Mouse (Mus musculus): Measurements from ENCODE around the gene Myh3.

Gene Myh3

GRCm38 (mm10) chr11:67078000-67078399 is at the start of gene Myh3:
TSS of gene Myh3 (plus strand) at chr11:67078300.
- DNase-seq (ENCODE audit: low spot score): no peak

- DNase-seq (ENCODE audit: low spot score): no peak
Observed at GRCm38 (mm10) chr11:67030904-67031602, 47.0 kb upstream of the Myh3 start.

- no peak for DNase-seq (ENCODE audit: low spot score)
Observed at GRCm38 (mm10) chr11:67031603-67031915, 46.5 kb upstream of the Myh3 start.

- DNase-seq (ENCODE audit: low spot score): no peak
Observed at GRCm38 (mm10) chr11:67034775-67035485, 43.2 kb upstream of the Myh3 start.

- DNase-seq (ENCODE audit: low spot score): no peak
Observed at GRCm38 (mm10) chr11:67036229-67036628, 41.9 kb upstream of the Myh3 start.

GRCm38 (mm10) chr11:67036892-67037291 is 41.2 kb upstream of the Myh3 start:
- DNase-seq (ENCODE audit: low spot score): no peak

GRCm38 (mm10) chr11:67039799-67040198 is 38.3 kb upstream of the Myh3 start:
- no peak for DNase-seq (ENCODE audit: low spot score)

GRCm38 (mm10) chr11:67040483-67040882 is 37.6 kb upstream of the Myh3 start:
- DNase-seq (ENCODE audit: low spot score): no peak

GRCm38 (mm10) chr11:67043007-67043406 is 35.1 kb upstream of the Myh3 start:
- DNase-seq (ENCODE audit: low spot score): no peak

GRCm38 (mm10) chr11:67044959-67045358 is 33.1 kb upstream of the Myh3 start:
- no peak for DNase-seq (ENCODE audit: low spot score)

- no peak for DNase-seq (ENCODE audit: low spot score)
Observed at GRCm38 (mm10) chr11:67047199-67047598, 30.9 kb upstream of the Myh3 start.

GRCm38 (mm10) chr11:67048496-67048895 is 29.6 kb upstream of the Myh3 start:
- DNase-seq (ENCODE audit: low spot score): no peak

- no peak for DNase-seq (ENCODE audit: low spot score)
Observed at GRCm38 (mm10) chr11:67049256-67049655, 28.8 kb upstream of the Myh3 start.

- DNase-seq (ENCODE audit: low spot score): no peak
Observed at GRCm38 (mm10) chr11:67051676-67052320, 26.3 kb upstream of the Myh3 start.

- peak; percentile 87 for DNase-seq (ENCODE audit: low spot score)
Observed at GRCm38 (mm10) chr11:67052321-67052952, 25.7 kb upstream of the Myh3 start, which contains the start of the genes Adprm and Sco1. TSS of gene Adprm (minus strand) at chr11:67052594. TSS of gene Sco1 (plus strand) at chr11:67052670.

GRCm38 (mm10) chr11:67054754-67055365 is 23.2 kb upstream of the Myh3 start:
- DNase-seq (ENCODE audit: low spot score): no peak

- no peak for DNase-seq (ENCODE audit: low spot score)
Observed at GRCm38 (mm10) chr11:67061311-67061710, 16.8 kb upstream of the Myh3 start.

- DNase-seq (ENCODE audit: low spot score): no peak
Observed at GRCm38 (mm10) chr11:67062726-67063125, 15.4 kb upstream of the Myh3 start.

- no peak for DNase-seq (ENCODE audit: low spot score)
Observed at GRCm38 (mm10) chr11:67067741-67068140, 10.4 kb upstream of the Myh3 start.

- no peak for DNase-seq (ENCODE audit: low spot score)
Observed at GRCm38 (mm10) chr11:67072615-67073130, 5.4 kb upstream of the Myh3 start.

- DNase-seq (ENCODE audit: low spot score): no peak
Observed at GRCm38 (mm10) chr11:67075036-67075435, 3.1 kb upstream of the Myh3 start.

GRCm38 (mm10) chr11:67076781-67077180 is 1.3 kb upstream of the Myh3 start:
- DNase-seq (ENCODE audit: low spot score): no peak

Measured in T-cell, adult 2 months (primary cell).